Mouse (Mus musculus): ENCODE measurements at regions not wholly inside any gene's neighbourhood (a gene's known extent, or its start where the extent isn't known, plus 50 kb on each side); places are given as distances from the start of the nearest gene placed in this dataset.

GRCm38 (mm10) chr13:57189246-57189645 lies 293.5 kb upstream of the Trpc7 start:
- H3K27me3 ChIP-seq (replicated peaks; ENCODE audit: control insufficient read depth, insufficient read depth, low read length) = no peaks in the 10 kb centered on the region
- no peak for TF ChIP-seq CTCF (IDR thresholded peaks at IDR 0.05; ENCODE audit: low read depth)
- no peak overlapping the region for H3K4me3 ChIP-seq (ENCODE audit: low read depth, low read length)
- H3K9me3 ChIP-seq (ENCODE audit: control insufficient read depth) = no peaks in the 10 kb centered on the region
- WGBS = 55% methylated on average over 3 of the region's 3 CpGs
- no peak overlapping the region for H3K9ac ChIP-seq (ENCODE audit: low read depth, low read length)
- no peak overlapping the region for H3K4me2 ChIP-seq (replicated peaks; ENCODE audit: low read depth)
- no peak for ATAC-seq
- H3K36me3 ChIP-seq (ENCODE audit: control insufficient read depth, insufficient read depth) = no peaks in the 10 kb centered on the region
- no peak overlapping the region for H3K27ac ChIP-seq (ENCODE audit: low read depth, low read length)
- no peaks in the 10 kb centered on the region for H3K4me1 ChIP-seq (replicated peaks; ENCODE audit: control insufficient read depth, insufficient read depth, low read length)

GRCm38 (mm10) chr13:57186168-57186567 lies 290.4 kb upstream of the Trpc7 start:
- Histone ChIP-seq H3K27me3 (replicated peaks; ENCODE audit: control insufficient read depth, insufficient read depth, low read length) (no peaks in the 10 kb centered on the region), H3K27ac (ENCODE audit: low read depth, low read length) (no peak overlapping the region), H3K4me2 (replicated peaks; ENCODE audit: low read depth) (no peak overlapping the region), H3K4me1 (replicated peaks; ENCODE audit: control insufficient read depth, insufficient read depth, low read length) (no peaks in the 10 kb centered on the region), H3K4me3 (ENCODE audit: low read depth, low read length) (no peak overlapping the region), H3K36me3 (ENCODE audit: control insufficient read depth, insufficient read depth) (no peaks in the 10 kb centered on the region), H3K9me3 (ENCODE audit: control insufficient read depth) (no peaks in the 10 kb centered on the region), H3K9ac (ENCODE audit: low read depth, low read length) (no peak overlapping the region)
- no peak for TF ChIP-seq CTCF (IDR thresholded peaks at IDR 0.05; ENCODE audit: low read depth)
- 64% methylated on average over 2 of the region's 2 CpGs for WGBS
- no peak for ATAC-seq

DNA sequence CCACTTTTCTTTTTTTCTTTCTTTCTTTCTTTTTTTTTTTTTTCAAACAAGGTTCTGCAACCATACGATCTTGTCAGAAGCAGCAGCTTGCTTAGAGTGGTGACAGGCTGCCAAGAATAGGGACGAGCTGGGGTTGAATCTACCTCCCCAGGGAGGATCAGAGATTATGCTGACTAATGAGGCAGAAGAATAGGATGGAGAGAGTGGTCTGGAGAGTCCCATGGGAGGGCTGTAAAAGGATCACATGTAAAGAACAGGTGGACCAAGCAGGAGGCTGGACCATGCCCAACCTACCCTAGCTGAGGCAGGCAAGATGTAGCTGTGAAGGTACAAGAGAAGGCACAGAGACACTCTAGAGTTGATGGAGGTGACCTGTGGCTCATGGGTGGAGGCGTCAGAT lies 274.4 kb upstream of the Trpc7 start:
- no peak for TF ChIP-seq CTCF (IDR thresholded peaks at IDR 0.05; ENCODE audit: low read depth)
- H3K9me3 ChIP-seq (ENCODE audit: control insufficient read depth) = no peaks in the 10 kb centered on the region
- WGBS = 73% methylated on average over 3 of the region's 3 CpGs
- no peak overlapping the region for H3K27ac ChIP-seq (ENCODE audit: low read depth, low read length)
- no peak overlapping the region for H3K4me2 ChIP-seq (replicated peaks; ENCODE audit: low read depth)
- no peaks in the 10 kb centered on the region for H3K27me3 ChIP-seq (replicated peaks; ENCODE audit: control insufficient read depth, insufficient read depth, low read length)
- no peak overlapping the region for H3K4me3 ChIP-seq (ENCODE audit: low read depth, low read length)
- H3K36me3 ChIP-seq (ENCODE audit: control insufficient read depth, insufficient read depth) = no peaks in the 10 kb centered on the region
- no peaks in the 10 kb centered on the region for H3K4me1 ChIP-seq (replicated peaks; ENCODE audit: control insufficient read depth, insufficient read depth, low read length)
- no peak for ATAC-seq
- no peak overlapping the region for H3K9ac ChIP-seq (ENCODE audit: low read depth, low read length)

GRCm38 (mm10) chr13:57169621-57170020 lies 273.8 kb upstream of the Trpc7 start:
- H3K4me1 ChIP-seq (replicated peaks; ENCODE audit: control insufficient read depth, insufficient read depth, low read length) = no peaks in the 10 kb centered on the region
- WGBS = 89% methylated on average over 2 of the region's 2 CpGs
- no peak overlapping the region for H3K4me3 ChIP-seq (ENCODE audit: low read depth, low read length)
- H3K27ac ChIP-seq (ENCODE audit: low read depth, low read length) = no peak overlapping the region
- no peaks in the 10 kb centered on the region for H3K36me3 ChIP-seq (ENCODE audit: control insufficient read depth, insufficient read depth)
- H3K9me3 ChIP-seq (ENCODE audit: control insufficient read depth) = no peaks in the 10 kb centered on the region
- H3K4me2 ChIP-seq (replicated peaks; ENCODE audit: low read depth) = no peak overlapping the region
- no peak overlapping the region for H3K9ac ChIP-seq (ENCODE audit: low read depth, low read length)
- no peak for ATAC-seq
- H3K27me3 ChIP-seq (replicated peaks; ENCODE audit: control insufficient read depth, insufficient read depth, low read length) = no peaks in the 10 kb centered on the region
- TF ChIP-seq CTCF (IDR thresholded peaks at IDR 0.05; ENCODE audit: low read depth) = no peak

GRCm38 (mm10) chr13:57165367-57165766 lies 269.6 kb upstream of the Trpc7 start:
- H3K4me3 ChIP-seq (ENCODE audit: low read depth, low read length) = no peak overlapping the region
- no peaks in the 10 kb centered on the region for H3K9me3 ChIP-seq (ENCODE audit: control insufficient read depth)
- TF ChIP-seq CTCF (IDR thresholded peaks at IDR 0.05; ENCODE audit: low read depth) = no peak
- no peak overlapping the region for H3K4me2 ChIP-seq (replicated peaks; ENCODE audit: low read depth)
- no peaks in the 10 kb centered on the region for H3K36me3 ChIP-seq (ENCODE audit: control insufficient read depth, insufficient read depth)
- no peaks in the 10 kb centered on the region for H3K4me1 ChIP-seq (replicated peaks; ENCODE audit: control insufficient read depth, insufficient read depth, low read length)
- 88% methylated on average over 2 of the region's 2 CpGs for WGBS
- no peaks in the 10 kb centered on the region for H3K27me3 ChIP-seq (replicated peaks; ENCODE audit: control insufficient read depth, insufficient read depth, low read length)
- no peak for ATAC-seq
- H3K27ac ChIP-seq (ENCODE audit: low read depth, low read length) = no peak overlapping the region
- H3K9ac ChIP-seq (ENCODE audit: low read depth, low read length) = no peak overlapping the region

- no peak for TF ChIP-seq CTCF (IDR thresholded peaks at IDR 0.05; ENCODE audit: low read depth)
- no peaks in the 10 kb centered on the region for H3K36me3 ChIP-seq (ENCODE audit: control insufficient read depth, insufficient read depth)
- H3K4me2 ChIP-seq (replicated peaks; ENCODE audit: low read depth) = no peak overlapping the region
- ATAC-seq = no peak
- H3K27me3 ChIP-seq (replicated peaks; ENCODE audit: control insufficient read depth, insufficient read depth, low read length) = no peaks in the 10 kb centered on the region
- H3K4me3 ChIP-seq (ENCODE audit: low read depth, low read length) = no peak overlapping the region
- H3K27ac ChIP-seq (ENCODE audit: low read depth, low read length) = no peak overlapping the region
- H3K9me3 ChIP-seq (ENCODE audit: control insufficient read depth) = no peaks in the 10 kb centered on the region
- WGBS = 77% methylated on average over 5 of the region's 5 CpGs
- no peak overlapping the region for H3K9ac ChIP-seq (ENCODE audit: low read depth, low read length)
- no peaks in the 10 kb centered on the region for H3K4me1 ChIP-seq (replicated peaks; ENCODE audit: control insufficient read depth, insufficient read depth, low read length)
These were observed 257.0 kb upstream of the Trpc7 start for GRCm38 (mm10) chr13:57152787-57153186.

- 58% methylated on average over 2 of the region's 2 CpGs for WGBS
- H3K27me3 ChIP-seq (replicated peaks; ENCODE audit: control insufficient read depth, insufficient read depth, low read length) = no peaks in the 10 kb centered on the region
- ATAC-seq = no peak
- H3K4me1 ChIP-seq (replicated peaks; ENCODE audit: control insufficient read depth, insufficient read depth, low read length) = no peaks in the 10 kb centered on the region
- H3K27ac ChIP-seq (ENCODE audit: low read depth, low read length) = no peak overlapping the region
- H3K9ac ChIP-seq (ENCODE audit: low read depth, low read length) = no peak overlapping the region
- TF ChIP-seq CTCF (IDR thresholded peaks at IDR 0.05; ENCODE audit: low read depth) = no peak
- H3K4me3 ChIP-seq (ENCODE audit: low read depth, low read length) = no peak overlapping the region
- no peaks in the 10 kb centered on the region for H3K36me3 ChIP-seq (ENCODE audit: control insufficient read depth, insufficient read depth)
- no peaks in the 10 kb centered on the region for H3K9me3 ChIP-seq (ENCODE audit: control insufficient read depth)
- no peak overlapping the region for H3K4me2 ChIP-seq (replicated peaks; ENCODE audit: low read depth)
These were observed 251.8 kb upstream of the Trpc7 start for GRCm38 (mm10) chr13:57147623-57148022.
